Mouse (Mus musculus): Measurements from ENCODE around the gene Kcnk7. TPM values are rescaled to one million over a fixed set of nuclear protein-coding genes. Genes with fewer than 3 reads are reported as not detected.
"Not testable (repeated sequence)": the region's sequence is repeated elsewhere in the genome, so short reads cannot be mapped to it uniquely, and the experiment has no call there.

The Kcnk7 gene
- polyA plus RNA-seq, 1 experiment from 2014 or later: 0.87 TPM

DNA sequence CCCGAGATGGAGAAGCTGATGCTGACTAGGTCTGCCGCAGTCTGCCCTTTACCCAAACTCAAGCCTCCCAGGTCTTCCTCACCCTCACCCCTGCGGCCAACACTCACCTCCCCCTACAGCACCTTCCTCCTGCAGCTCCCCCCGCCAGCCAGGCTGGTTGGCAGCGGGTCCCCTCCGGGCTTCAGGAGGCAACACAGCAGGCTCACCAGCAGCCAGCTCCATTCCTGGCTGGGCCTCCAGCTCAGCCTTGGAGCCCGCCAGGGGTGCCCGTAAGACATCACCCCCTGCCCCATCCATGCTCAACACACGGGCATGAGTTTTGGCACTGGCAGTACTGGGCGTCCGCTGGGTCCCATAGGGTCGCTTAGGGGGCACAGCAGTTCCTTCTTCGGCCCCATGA is 19.2 kb upstream of the Kcnk7 start:
- H3K9me3 ChIP-seq (ENCODE audit: low read length): no peaks in the 10 kb centered on the region
- H3K4me3 ChIP-seq (ENCODE audit: low read depth, low read length): no peak overlapping the region
- H3K36me3 ChIP-seq (ENCODE audit: insufficient read depth, low read length): peaks cover 34% of the 10 kb centered on the region
- no peak for ATAC-seq
- no peak overlapping the region for H3K27ac ChIP-seq (ENCODE audit: low read length)
- no peak overlapping the region for H3K4me2 ChIP-seq (replicated peaks; ENCODE audit: low read depth, low read length)
- 93% methylated on average over 12 of the region's 13 CpGs for WGBS
- no peak overlapping the region for H3K9ac ChIP-seq (replicated peaks; ENCODE audit: low read depth)
- DNase-seq (ENCODE audit: low spot score): no peak
- TF ChIP-seq CTCF (IDR thresholded peaks at IDR 0.05) (no peak), EP300 (IDR thresholded peaks at IDR 0.05) (no peak)
- H3K27me3 ChIP-seq (replicated peaks; ENCODE audit: insufficient read depth, low read length): no peaks in the 10 kb centered on the region
- H3K4me1 ChIP-seq (ENCODE audit: insufficient read depth, low read depth, low read length): peaks cover 6% of the 10 kb centered on the region; the same call in 1 of the 2 replicates

GRCm38 (mm10) chr19:5685431-5685830 is 18.7 kb upstream of the Kcnk7 start:
- H3K27me3 ChIP-seq (replicated peaks; ENCODE audit: insufficient read depth, low read length): no peaks in the 10 kb centered on the region
- no peak for TF ChIP-seq CTCF (IDR thresholded peaks at IDR 0.05)
- TF ChIP-seq EP300 (IDR thresholded peaks at IDR 0.05): no peak
- ATAC-seq (no peak), DNase-seq (ENCODE audit: low spot score) (no peak)
- no peak overlapping the region for H3K9ac ChIP-seq (replicated peaks; ENCODE audit: low read depth)
- no peaks in the 10 kb centered on the region for H3K9me3 ChIP-seq (ENCODE audit: low read length)
- H3K4me3 ChIP-seq (ENCODE audit: low read depth, low read length): no peak overlapping the region
- H3K4me1 ChIP-seq (ENCODE audit: insufficient read depth, low read depth, low read length): peaks cover 11% of the 10 kb centered on the region; the same call in 1 of the 2 replicates
- H3K36me3 ChIP-seq (ENCODE audit: insufficient read depth, low read length): peaks cover 29% of the 10 kb centered on the region
- 94% methylated on average over 19 of the region's 19 CpGs for WGBS
- H3K4me2 ChIP-seq (replicated peaks; ENCODE audit: low read depth, low read length): no peak overlapping the region
- H3K27ac ChIP-seq (ENCODE audit: low read length): no peak overlapping the region

GRCm38 (mm10) chr19:5685861-5686260 is 18.3 kb upstream of the Kcnk7 start:
- no peak overlapping the region for H3K4me3 ChIP-seq (ENCODE audit: low read depth, low read length)
- H3K9ac ChIP-seq (replicated peaks; ENCODE audit: low read depth): no peak overlapping the region
- H3K36me3 ChIP-seq (ENCODE audit: insufficient read depth, low read length): peaks cover 25% of the 10 kb centered on the region
- TF ChIP-seq EP300 (IDR thresholded peaks at IDR 0.05) (no peak), CTCF (IDR thresholded peaks at IDR 0.05) (no peak)
- H3K9me3 ChIP-seq (ENCODE audit: low read length): no peaks in the 10 kb centered on the region
- H3K4me1 ChIP-seq (ENCODE audit: insufficient read depth, low read depth, low read length): peaks cover 15% of the 10 kb centered on the region; the same call in 1 of the 2 replicates
- H3K27me3 ChIP-seq (replicated peaks; ENCODE audit: insufficient read depth, low read length): no peaks in the 10 kb centered on the region
- DNase-seq (ENCODE audit: low spot score) (no peak), ATAC-seq (no peak)
- H3K27ac ChIP-seq (ENCODE audit: low read length): no peak overlapping the region
- H3K4me2 ChIP-seq (replicated peaks; ENCODE audit: low read depth, low read length): no peak overlapping the region
- 93% methylated on average over 11 of the region's 11 CpGs for WGBS

- TF ChIP-seq EP300 (IDR thresholded peaks at IDR 0.05) (no peak), CTCF (IDR thresholded peaks at IDR 0.05) (no peak)
- H3K9ac ChIP-seq (replicated peaks; ENCODE audit: low read depth): no peak overlapping the region
- ATAC-seq: no peak
- H3K4me1 ChIP-seq (ENCODE audit: insufficient read depth, low read depth, low read length): peaks cover 18% of the 10 kb centered on the region
- peaks cover 20% of the 10 kb centered on the region for H3K36me3 ChIP-seq (ENCODE audit: insufficient read depth, low read length)
- WGBS: 75% methylated on average over 13 of the region's 13 CpGs
- DNase-seq (ENCODE audit: low spot score): no peak
- H3K4me2 ChIP-seq (replicated peaks; ENCODE audit: low read depth, low read length): no peak overlapping the region
- H3K4me3 ChIP-seq (ENCODE audit: low read depth, low read length): no peak overlapping the region
- H3K9me3 ChIP-seq (ENCODE audit: low read length): no peaks in the 10 kb centered on the region
- H3K27me3 ChIP-seq (replicated peaks; ENCODE audit: insufficient read depth, low read length): no peaks in the 10 kb centered on the region
- no peak overlapping the region for H3K27ac ChIP-seq (ENCODE audit: low read length)
Measured at GRCm38 (mm10) chr19:5686437-5686836, 17.7 kb upstream of the Kcnk7 start.

DNA sequence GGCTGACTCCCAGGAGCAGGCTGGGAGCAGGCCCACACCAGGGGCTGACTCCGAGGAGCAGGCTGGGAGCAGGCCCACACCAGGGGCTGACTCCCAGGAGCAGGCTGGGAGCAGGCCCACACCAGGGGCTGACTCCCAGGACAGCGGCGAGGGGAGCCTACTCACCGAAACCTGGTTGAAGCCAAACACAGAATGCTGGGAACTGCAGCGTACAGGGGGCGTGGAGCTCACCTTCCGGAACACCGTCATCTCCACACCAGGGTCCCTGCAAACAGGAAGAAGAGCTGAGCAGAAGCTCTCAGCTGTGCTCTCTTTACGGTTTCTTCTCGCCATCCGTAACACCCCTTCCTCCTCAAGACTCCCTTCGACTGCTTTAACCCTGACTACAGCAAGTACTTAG is 17.2 kb upstream of the Kcnk7 start:
- H3K27ac ChIP-seq (ENCODE audit: low read length); H3K9me3 ChIP-seq (ENCODE audit: low read length); H3K4me3 ChIP-seq (ENCODE audit: low read depth, low read length); H3K27me3 ChIP-seq (replicated peaks; ENCODE audit: insufficient read depth, low read length); ATAC-seq; H3K4me2 ChIP-seq (replicated peaks; ENCODE audit: low read depth, low read length); DNase-seq (ENCODE audit: low spot score); H3K9ac ChIP-seq (replicated peaks; ENCODE audit: low read depth): not testable (repeated sequence)
- WGBS: 86% methylated on average over 11 of the region's 12 CpGs
- Histone ChIP-seq H3K36me3 (ENCODE audit: insufficient read depth, low read length) (peaks cover 18% of the 10 kb centered on the region), H3K4me1 (ENCODE audit: insufficient read depth, low read depth, low read length) (peaks cover 21% of the 10 kb centered on the region)

- H3K9me3 ChIP-seq (ENCODE audit: low read length): no peaks in the 10 kb centered on the region
- H3K4me2 ChIP-seq (replicated peaks; ENCODE audit: low read depth, low read length): peak overlapping the region; percentile 99
- peak overlapping the region; percentile 97; the same call in 1 of the 2 replicates for H3K27ac ChIP-seq (ENCODE audit: low read length)
- TF ChIP-seq EP300 (IDR thresholded peaks at IDR 0.05) (no peak), CTCF (IDR thresholded peaks at IDR 0.05) (no peak)
- H3K36me3 ChIP-seq (ENCODE audit: insufficient read depth, low read length): peaks cover 15% of the 10 kb centered on the region
- H3K27me3 ChIP-seq (replicated peaks; ENCODE audit: insufficient read depth, low read length): no peaks in the 10 kb centered on the region
- peak overlapping the region; percentile 72 for H3K9ac ChIP-seq (replicated peaks; ENCODE audit: low read depth)
- WGBS: 14% methylated on average over 9 of the region's 9 CpGs
- DNase-seq (ENCODE audit: low spot score) (no peak), ATAC-seq (no peak)
- H3K4me3 ChIP-seq (ENCODE audit: low read depth, low read length): peak overlapping the region; percentile 70
- peaks cover 25% of the 10 kb centered on the region for H3K4me1 ChIP-seq (ENCODE audit: insufficient read depth, low read depth, low read length)
Measured at GRCm38 (mm10) chr19:5687738-5688137, 16.4 kb upstream of the Kcnk7 start.

Measured in lung, postnatal 0 days (tissue).